Mouse (Mus musculus): ENCODE data around the gene Tshz2.

The Tshz2 gene

GRCm38 (mm10) chr2:169910606-169911005 lies 277.8 kb downstream of the Tshz2 start:
- Histone ChIP-seq H3K27me3 (ENCODE audit: control insufficient read depth, insufficient read depth, low read length, poor library complexity, severe bottlenecking) (no peaks in the 10 kb centered on the region), H3K36me3 (ENCODE audit: control insufficient read depth, insufficient read depth, low read length, poor library complexity, severe bottlenecking) (no peaks in the 10 kb centered on the region)
- DNase-seq (ENCODE audit: low read depth, low spot score) = no peak

GRCm38 (mm10) chr2:169912826-169913225 lies 280.0 kb downstream of the Tshz2 start:
- DNase-seq (ENCODE audit: low read depth, low spot score) = no peak
- Histone ChIP-seq H3K27me3 (ENCODE audit: control insufficient read depth, insufficient read depth, low read length, poor library complexity, severe bottlenecking) (no peaks in the 10 kb centered on the region), H3K36me3 (ENCODE audit: control insufficient read depth, insufficient read depth, low read length, poor library complexity, severe bottlenecking) (no peaks in the 10 kb centered on the region)

GRCm38 (mm10) chr2:169914903-169915302 lies 282.1 kb downstream of the Tshz2 start:
- H3K27me3 ChIP-seq (ENCODE audit: control insufficient read depth, insufficient read depth, low read length, poor library complexity, severe bottlenecking) = no peaks in the 10 kb centered on the region
- no peaks in the 10 kb centered on the region for H3K36me3 ChIP-seq (ENCODE audit: control insufficient read depth, insufficient read depth, low read length, poor library complexity, severe bottlenecking)
- no peak for DNase-seq (ENCODE audit: low read depth, low spot score)

GRCm38 (mm10) chr2:169915326-169915725 lies 282.5 kb downstream of the Tshz2 start:
- H3K27me3 ChIP-seq (ENCODE audit: control insufficient read depth, insufficient read depth, low read length, poor library complexity, severe bottlenecking) = no peaks in the 10 kb centered on the region
- no peaks in the 10 kb centered on the region for H3K36me3 ChIP-seq (ENCODE audit: control insufficient read depth, insufficient read depth, low read length, poor library complexity, severe bottlenecking)
- DNase-seq (ENCODE audit: low read depth, low spot score) = no peak

GRCm38 (mm10) chr2:169919111-169919695 lies 286.4 kb downstream of the Tshz2 start:
- no peak for DNase-seq (ENCODE audit: low read depth, low spot score)
- H3K27me3 ChIP-seq (ENCODE audit: control insufficient read depth, insufficient read depth, low read length, poor library complexity, severe bottlenecking) = no peaks in the 10 kb centered on the region
- no peaks in the 10 kb centered on the region for H3K36me3 ChIP-seq (ENCODE audit: control insufficient read depth, insufficient read depth, low read length, poor library complexity, severe bottlenecking)

- no peaks in the 10 kb centered on the region for H3K27me3 ChIP-seq (ENCODE audit: control insufficient read depth, insufficient read depth, low read length, poor library complexity, severe bottlenecking)
- no peaks in the 10 kb centered on the region for H3K36me3 ChIP-seq (ENCODE audit: control insufficient read depth, insufficient read depth, low read length, poor library complexity, severe bottlenecking)
- DNase-seq (ENCODE audit: low read depth, low spot score) = no peak
These were observed 291.5 kb downstream of the Tshz2 start for GRCm38 (mm10) chr2:169924177-169924810.

GRCm38 (mm10) chr2:169925466-169925865 lies 292.7 kb downstream of the Tshz2 start:
- Histone ChIP-seq H3K36me3 (ENCODE audit: control insufficient read depth, insufficient read depth, low read length, poor library complexity, severe bottlenecking) (no peaks in the 10 kb centered on the region), H3K27me3 (ENCODE audit: control insufficient read depth, insufficient read depth, low read length, poor library complexity, severe bottlenecking) (no peaks in the 10 kb centered on the region)
- DNase-seq (ENCODE audit: low read depth, low spot score) = no peak

GRCm38 (mm10) chr2:169926016-169926415 lies 293.2 kb downstream of the Tshz2 start:
- Histone ChIP-seq H3K27me3 (ENCODE audit: control insufficient read depth, insufficient read depth, low read length, poor library complexity, severe bottlenecking) (no peaks in the 10 kb centered on the region), H3K36me3 (ENCODE audit: control insufficient read depth, insufficient read depth, low read length, poor library complexity, severe bottlenecking) (no peaks in the 10 kb centered on the region)
- DNase-seq (ENCODE audit: low read depth, low spot score) = no peak

GRCm38 (mm10) chr2:169927401-169927800 lies 294.6 kb downstream of the Tshz2 start:
- Histone ChIP-seq H3K36me3 (ENCODE audit: control insufficient read depth, insufficient read depth, low read length, poor library complexity, severe bottlenecking) (no peaks in the 10 kb centered on the region), H3K27me3 (ENCODE audit: control insufficient read depth, insufficient read depth, low read length, poor library complexity, severe bottlenecking) (no peaks in the 10 kb centered on the region)
- no peak for DNase-seq (ENCODE audit: low read depth, low spot score)

GRCm38 (mm10) chr2:169928447-169929120 lies 295.8 kb downstream of the Tshz2 start:
- Histone ChIP-seq H3K27me3 (ENCODE audit: control insufficient read depth, insufficient read depth, low read length, poor library complexity, severe bottlenecking) (no peaks in the 10 kb centered on the region), H3K36me3 (ENCODE audit: control insufficient read depth, insufficient read depth, low read length, poor library complexity, severe bottlenecking) (no peaks in the 10 kb centered on the region)
- no peak for DNase-seq (ENCODE audit: low read depth, low spot score)

- DNase-seq (ENCODE audit: low read depth, low spot score) = peak; percentile 2
- H3K27me3 ChIP-seq (ENCODE audit: control insufficient read depth, insufficient read depth, low read length, poor library complexity, severe bottlenecking) = no peaks in the 10 kb centered on the region
- no peaks in the 10 kb centered on the region for H3K36me3 ChIP-seq (ENCODE audit: control insufficient read depth, insufficient read depth, low read length, poor library complexity, severe bottlenecking)
These were observed 297.0 kb downstream of the Tshz2 start for GRCm38 (mm10) chr2:169929540-169930497.

- Histone ChIP-seq H3K27me3 (ENCODE audit: control insufficient read depth, insufficient read depth, low read length, poor library complexity, severe bottlenecking) (no peaks in the 10 kb centered on the region), H3K36me3 (ENCODE audit: control insufficient read depth, insufficient read depth, low read length, poor library complexity, severe bottlenecking) (no peaks in the 10 kb centered on the region)
- no peak for DNase-seq (ENCODE audit: low read depth, low spot score)
These were observed 302.8 kb downstream of the Tshz2 start for GRCm38 (mm10) chr2:169935642-169936041.

- DNase-seq (ENCODE audit: low read depth, low spot score) = no peak
- no peaks in the 10 kb centered on the region for H3K36me3 ChIP-seq (ENCODE audit: control insufficient read depth, insufficient read depth, low read length, poor library complexity, severe bottlenecking)
- H3K27me3 ChIP-seq (ENCODE audit: control insufficient read depth, insufficient read depth, low read length, poor library complexity, severe bottlenecking) = no peaks in the 10 kb centered on the region
These were observed 307.7 kb downstream of the Tshz2 start for GRCm38 (mm10) chr2:169940297-169941142.

- no peaks in the 10 kb centered on the region for H3K36me3 ChIP-seq (ENCODE audit: control insufficient read depth, insufficient read depth, low read length, poor library complexity, severe bottlenecking)
- no peak for DNase-seq (ENCODE audit: low read depth, low spot score)
- H3K27me3 ChIP-seq (ENCODE audit: control insufficient read depth, insufficient read depth, low read length, poor library complexity, severe bottlenecking) = no peaks in the 10 kb centered on the region
These were observed 310.9 kb downstream of the Tshz2 start for GRCm38 (mm10) chr2:169943727-169944126.
